Mouse (Mus musculus): ENCODE measurements around the gene Myod1. TPM values are rescaled to one million over a fixed set of nuclear protein-coding genes. Genes with fewer than 3 reads are reported as not detected.

Myod1 gene
- polyA plus RNA-seq, 1 experiment from 2014 or later, result 0.81 TPM

DNA sequence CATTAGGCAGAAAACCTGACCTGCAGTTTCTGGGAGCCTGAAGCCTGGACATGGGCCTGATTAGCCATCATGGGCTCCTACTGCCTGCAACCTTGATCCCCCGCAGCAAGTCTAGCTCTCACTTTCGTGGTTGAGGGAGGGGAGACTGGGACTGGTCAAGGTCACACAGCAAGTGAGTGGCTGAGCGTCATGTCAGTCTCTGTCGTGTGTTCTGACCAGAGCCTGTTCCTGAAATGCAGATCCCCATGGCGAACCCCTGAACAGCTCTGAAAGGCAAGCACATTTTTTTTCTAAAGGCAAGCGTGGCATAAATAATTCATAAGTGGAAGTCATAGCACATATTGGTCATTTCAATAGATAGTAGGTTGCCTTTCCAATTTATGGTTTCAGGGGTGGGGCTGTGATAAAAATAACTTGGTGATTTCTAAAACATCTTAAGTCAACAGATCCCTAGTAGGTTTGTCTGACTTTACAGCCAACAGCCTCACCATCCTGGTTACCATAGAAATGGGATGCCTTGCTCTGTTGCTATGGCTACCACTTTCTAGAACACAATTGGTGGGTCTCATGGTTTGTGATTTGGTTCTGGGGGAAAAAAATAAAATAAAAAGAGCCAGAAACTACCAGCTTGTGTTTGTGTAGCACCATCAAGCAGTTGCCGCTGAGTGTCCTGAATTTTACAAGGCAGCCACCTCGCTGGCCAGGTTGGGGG, 45.9 kb downstream of the Myod1 start:
- Histone ChIP-seq H3K27ac (no peak overlapping the region), H3K36me3 (no peaks in the 10 kb centered on the region), H3K4me3 (replicated peaks) (no peak overlapping the region), H3K9me3 (no peaks in the 10 kb centered on the region), H3K9ac (no peak overlapping the region), H3K4me2 (no peak overlapping the region), H3K4me1 (no peaks in the 10 kb centered on the region), H3K27me3 (replicated peaks) (no peaks in the 10 kb centered on the region)
- 75% methylated on average over 8 of the region's 8 CpGs for WGBS
- no peak for ATAC-seq (ENCODE audit: insufficient read depth, low FRiP score, low read depth)

GRCm38 (mm10) chr7:46422764-46423412, 46.6 kb downstream of the Myod1 start:
- Histone ChIP-seq H3K27me3 (replicated peaks) (no peaks in the 10 kb centered on the region), H3K4me1 (no peaks in the 10 kb centered on the region), H3K4me2 (no peak overlapping the region), H3K4me3 (replicated peaks) (no peak overlapping the region), H3K9me3 (no peaks in the 10 kb centered on the region), H3K27ac (no peak overlapping the region), H3K36me3 (no peaks in the 10 kb centered on the region), H3K9ac (no peak overlapping the region)
- WGBS, result 50% methylated on average over 17 of the region's 18 CpGs
- no peak for ATAC-seq (ENCODE audit: insufficient read depth, low FRiP score, low read depth)

DNA sequence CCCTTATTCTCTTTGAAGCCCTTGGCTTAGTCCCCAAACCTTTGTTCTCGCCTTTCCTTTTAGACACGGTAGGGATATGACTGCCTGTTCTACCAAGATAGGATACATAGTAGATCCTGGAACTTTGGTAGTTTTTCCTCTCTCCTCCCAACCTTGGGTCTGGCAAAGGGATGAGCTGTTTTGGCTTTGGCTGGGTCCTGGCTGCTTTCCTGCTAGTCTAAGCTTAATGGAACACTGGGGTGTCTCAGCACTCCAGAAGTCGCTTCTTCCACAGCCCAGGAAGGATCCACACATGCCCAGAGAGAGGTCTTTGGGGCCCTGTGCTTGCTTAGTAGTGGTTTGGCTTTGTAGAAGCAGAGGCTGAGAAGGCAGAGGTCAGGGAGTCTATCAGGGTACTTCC, 47.7 kb downstream of the Myod1 start:
- WGBS, result 74% methylated on average over 3 of the region's 3 CpGs
- no peaks in the 10 kb centered on the region for H3K36me3 ChIP-seq
- H3K27me3 ChIP-seq (replicated peaks), result no peaks in the 10 kb centered on the region
- no peak overlapping the region for H3K9ac ChIP-seq
- no peak overlapping the region for H3K27ac ChIP-seq
- no peak overlapping the region for H3K4me2 ChIP-seq
- no peak overlapping the region for H3K4me3 ChIP-seq (replicated peaks)
- ATAC-seq (ENCODE audit: insufficient read depth, low FRiP score, low read depth), result no peak
- no peaks in the 10 kb centered on the region for H3K9me3 ChIP-seq
- H3K4me1 ChIP-seq, result no peaks in the 10 kb centered on the region

DNA sequence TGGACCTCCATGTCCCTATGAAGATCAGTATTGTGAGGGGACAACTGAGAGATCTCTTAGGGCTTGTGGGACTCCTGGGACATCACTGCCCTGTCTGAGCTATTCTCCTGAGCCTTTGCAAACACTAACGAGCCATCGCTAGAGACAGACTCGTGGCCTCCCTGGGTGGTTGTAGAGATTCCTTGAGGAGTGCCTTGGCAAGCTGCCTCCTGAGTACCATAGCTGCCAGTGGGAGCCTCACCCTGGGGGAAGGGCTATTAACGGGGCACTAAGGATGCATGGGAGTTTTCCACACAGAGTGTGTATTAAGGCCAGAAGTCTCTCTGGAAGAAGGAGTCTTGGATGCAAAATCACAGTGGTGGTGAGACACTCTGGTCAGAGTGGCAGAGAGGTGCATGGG, 48.7 kb downstream of the Myod1 start:
- Histone ChIP-seq H3K9ac (no peak overlapping the region), H3K27me3 (replicated peaks) (no peaks in the 10 kb centered on the region), H3K4me2 (no peak overlapping the region), H3K27ac (no peak overlapping the region), H3K9me3 (no peaks in the 10 kb centered on the region), H3K4me3 (replicated peaks) (no peak overlapping the region), H3K36me3 (no peaks in the 10 kb centered on the region), H3K4me1 (no peaks in the 10 kb centered on the region)
- no peak for ATAC-seq (ENCODE audit: insufficient read depth, low FRiP score, low read depth)
- 70% methylated on average over 4 of the region's 4 CpGs for WGBS

Other genes with a start within 250 kb of the Myod1 start
- 11.1 and 17.8 TPM in 2 replicates for gene Abcc8, start 196.4 kb upstream of the Myod1 start, polyA plus RNA-seq (2015; fragmentation: Nextera tagmentation; extraction: Ambion mirVana)
- gene Ush1c, start 138.0 kb upstream of the Myod1 start, polyA plus RNA-seq (2015; fragmentation: Nextera tagmentation; extraction: Ambion mirVana), result 15.2 and 16.1 TPM in 2 replicates
- gene Otog, start 135.5 kb upstream of the Myod1 start, polyA plus RNA-seq (2015; fragmentation: Nextera tagmentation; extraction: Ambion mirVana), result 0.04 TPM in 2 replicates
- 0.34 and 0.87 TPM in 2 replicates for gene Kcnc1, start 20.0 kb downstream of the Myod1 start, polyA plus RNA-seq (2015; fragmentation: Nextera tagmentation; extraction: Ambion mirVana)

Measured in stomach, embryonic 15.5 days (tissue).